Mouse (Mus musculus): ENCODE data around the gene Shkbp1.

Gene Shkbp1

GRCm38 (mm10) chr7:27332353-27333199 is 23.2 kb downstream of the Shkbp1 start:
- peak; percentile 78 for DNase-seq

GRCm38 (mm10) chr7:27331854-27332253 is 24.0 kb downstream of the Shkbp1 start:
- DNase-seq, result no peak

GRCm38 (mm10) chr7:27331541-27331851 is 24.3 kb downstream of the Shkbp1 start:
- no peak for DNase-seq

GRCm38 (mm10) chr7:27330709-27331540 is 24.9 kb downstream of the Shkbp1 start:
- DNase-seq, result peak; percentile 71

- DNase-seq, result no peak
These were observed 25.8 kb downstream of the Shkbp1 start for GRCm38 (mm10) chr7:27329981-27330380.

- DNase-seq, result peak; percentile 70
These were observed 26.4 kb downstream of the Shkbp1 start for GRCm38 (mm10) chr7:27329326-27329947.

- DNase-seq, result no peak
These were observed 27.2 kb downstream of the Shkbp1 start for GRCm38 (mm10) chr7:27328648-27329047.

- no peak for DNase-seq
These were observed 27.7 kb downstream of the Shkbp1 start for GRCm38 (mm10) chr7:27328161-27328560.

- DNase-seq, result no peak
These were observed 28.3 kb downstream of the Shkbp1 start for GRCm38 (mm10) chr7:27327500-27327899.

- no peak for DNase-seq
These were observed 29.5 kb downstream of the Shkbp1 start for GRCm38 (mm10) chr7:27326101-27326880.

- DNase-seq, result no peak
These were observed 30.1 kb downstream of the Shkbp1 start for GRCm38 (mm10) chr7:27325697-27326096.

- DNase-seq, result no peak
These were observed 30.9 kb downstream of the Shkbp1 start for GRCm38 (mm10) chr7:27324928-27325327.

- no peak for DNase-seq
These were observed 31.7 kb downstream of the Shkbp1 start for GRCm38 (mm10) chr7:27324161-27324560.

- no peak for DNase-seq
These were observed 32.8 kb downstream of the Shkbp1 start for GRCm38 (mm10) chr7:27323001-27323400.

GRCm38 (mm10) chr7:27322291-27322690 is 33.5 kb downstream of the Shkbp1 start:
- no peak for DNase-seq

GRCm38 (mm10) chr7:27319411-27319810 is 36.4 kb downstream of the Shkbp1 start:
- no peak for DNase-seq

GRCm38 (mm10) chr7:27315958-27316357 is 39.9 kb downstream of the Shkbp1 start:
- no peak for DNase-seq

GRCm38 (mm10) chr7:27314393-27314792 is 41.4 kb downstream of the Shkbp1 start:
- DNase-seq, result no peak

GRCm38 (mm10) chr7:27311651-27312284 is 44.1 kb downstream of the Shkbp1 start:
- no peak for DNase-seq

GRCm38 (mm10) chr7:27310996-27311535 is 44.8 kb downstream of the Shkbp1 start:
- no peak for DNase-seq

GRCm38 (mm10) chr7:27310306-27310705 is 45.5 kb downstream of the Shkbp1 start:
- DNase-seq, result no peak

- DNase-seq, result no peak
These were observed 46.0 kb downstream of the Shkbp1 start for GRCm38 (mm10) chr7:27309832-27310231.
